Mouse (Mus musculus) MEL (cell line): ENCODE data around the gene Rasgef1b. TPM values are rescaled to one million over a fixed set of nuclear protein-coding genes. Genes with fewer than 3 reads are reported as not detected.

Experiments
- DNase-seq: peaks from one replicate; pipeline ENCODE4 v3.0.0; 2011; ENCODE audit warnings: low read depth, low spot score
- H3K27ac ChIP-seq: 2 replicates; pipeline ENCODE4 v1.5.1; 2012; ENCODE audit warnings: low read depth, mild to moderate bottlenecking, control low read depth, low read length, moderate library complexity; ENCODE audit not compliant: control insufficient read depth
- H3K27me3 ChIP-seq, 2 experiments: fragments of 150-350 bp in 1 of 2; sonication (generic) in 1 of 2; 2 replicates each; pipeline ENCODE4 v1.6.1; 2012; ENCODE audit warnings: low read length in 2 of 2, mild to moderate bottlenecking in 2 of 2, improper control_type of control experiment in 1 of 2, moderate library complexity in 1 of 2; ENCODE audit not compliant: insufficient read depth in 2 of 2, control insufficient read depth in 1 of 2
- H3K36me3 ChIP-seq, 2 experiments: 2 replicates each; pipeline ENCODE4 v1.6.1; 2012 to 2014; ENCODE audit warnings: low read length in 2 of 2, improper control_type of control experiment in 1 of 2, inconsistent platforms in 1 of 2, mild to moderate bottlenecking in 1 of 2; ENCODE audit not compliant: insufficient read depth in 2 of 2, control insufficient read depth in 1 of 2
- H3K4me1 ChIP-seq, 2 experiments: fragments of 150-350 bp in 1 of 2; sonication (generic) in 1 of 2; 2 replicates each; pipeline ENCODE4 v1.6.1; 2012; ENCODE audit warnings: low read length in 2 of 2, improper control_type of control experiment in 1 of 2, mild to moderate bottlenecking in 1 of 2; ENCODE audit not compliant: insufficient read depth in 2 of 2, control insufficient read depth in 1 of 2
- H3K4me3 ChIP-seq, 2 experiments: fragments of 150-350 bp in 1 of 2; sonication (generic) in 1 of 2; 2 replicates each; pipeline ENCODE4 v1.5.1; 2012; ENCODE audit warnings: low read depth in 2 of 2, low read length in 2 of 2, mild to moderate bottlenecking in 2 of 2, moderate library complexity in 2 of 2, control low read depth in 1 of 2, improper control_type of control experiment in 1 of 2; ENCODE audit not compliant: control insufficient read depth in 1 of 2, insufficient read depth in 1 of 2
- H3K79me2 ChIP-seq: 2 replicates; pipeline ENCODE4 v1.6.1; 2012; ENCODE audit warnings: mild to moderate bottlenecking, low read length, moderate library complexity; ENCODE audit not compliant: control insufficient read depth, poor library complexity, insufficient read depth
- H3K9ac ChIP-seq: 2 replicates; pipeline ENCODE4 v1.6.1; 2012; ENCODE audit warnings: low read depth, mild to moderate bottlenecking, control low read depth, low read length, moderate library complexity; ENCODE audit not compliant: control insufficient read depth, poor library complexity, severe bottlenecking
- H3K9me3 ChIP-seq: fragments of 150-350 bp; sonication (generic); replicated peaks from 2 replicates; pipeline ENCODE4 v1.6.1; 2012; ENCODE audit warnings: mild to moderate bottlenecking, low read length, improper control_type of control experiment, moderate library complexity; ENCODE audit not compliant: insufficient read depth
- BHLHE40 ChIP-seq: IDR thresholded peaks from 2 replicates; pipeline ENCODE4 v1.6.1; 2012; ENCODE audit warnings: low read depth, mild to moderate bottlenecking, inconsistent platforms, low read length, improper control_type of control experiment, borderline replicate concordance
- CHD2 ChIP-seq: IDR thresholded peaks from 2 replicates; pipeline ENCODE4 v1.6.1; 2011; ENCODE audit warnings: low read length, improper control_type of control experiment
- CTCF ChIP-seq, 3 experiments: IDR thresholded peaks in 2 of 3; conservative IDR thresholded peaks in 1 of 3; 2 replicates each; pipeline ENCODE4 v1.5.1; 2011 to 2012; ENCODE audit warnings: low read length in 3 of 3, low read depth in 2 of 3, mild to moderate bottlenecking in 2 of 3, improper control_type of control experiment in 1 of 3, inconsistent platforms in 1 of 3, mixed read lengths in 1 of 3, moderate library complexity in 1 of 3; ENCODE audit not compliant: control insufficient read depth in 1 of 3, insufficient read depth in 1 of 3, poor library complexity in 1 of 3, severe bottlenecking in 1 of 3
- E2F4 ChIP-seq: IDR thresholded peaks from 2 replicates; pipeline ENCODE4 v1.6.1; 2011; ENCODE audit warnings: low read depth, low read length, improper control_type of control experiment, borderline replicate concordance
- KAT2A ChIP-seq: conservative IDR thresholded peaks from 2 replicates; pipeline ENCODE4 v1.6.1; 2012; ENCODE audit warnings: low read depth, low read length, improper control_type of control experiment, inconsistent platforms
- MAFK ChIP-seq: IDR thresholded peaks from 2 replicates; pipeline ENCODE4 v1.6.1; 2011; ENCODE audit warnings: low read depth, mild to moderate bottlenecking, low read length, improper control_type of control experiment, borderline replicate concordance
- MAX ChIP-seq: IDR thresholded peaks from 2 replicates; pipeline ENCODE4 v1.6.1; 2011; ENCODE audit warnings: low read length, improper control_type of control experiment
- MAZ ChIP-seq: IDR thresholded peaks from 2 replicates; pipeline ENCODE4 v1.6.1; 2012; ENCODE audit warnings: low read depth, mild to moderate bottlenecking, inconsistent platforms, low read length, improper control_type of control experiment
- MEF2A ChIP-seq: IDR thresholded peaks from 2 replicates; pipeline ENCODE4 v1.6.1; 2014; ENCODE audit warnings: low read depth, mild to moderate bottlenecking, inconsistent platforms, low read length, improper control_type of control experiment; ENCODE audit not compliant: poor library complexity, insufficient replicate concordance, severe bottlenecking; ENCODE audit errors: extremely low read depth
- MXI1 ChIP-seq: IDR thresholded peaks from 2 replicates; pipeline ENCODE4 v1.6.1; 2011; ENCODE audit warnings: mild to moderate bottlenecking, low read depth, low read length, improper control_type of control experiment
- MYB ChIP-seq: IDR thresholded peaks from 2 replicates; pipeline ENCODE4 v1.6.1; 2011; ENCODE audit warnings: mild to moderate bottlenecking, low read depth, low read length, improper control_type of control experiment
- NELFE ChIP-seq: IDR thresholded peaks from 2 replicates; pipeline ENCODE4 v1.6.1; 2011; ENCODE audit warnings: low read depth, low read length, improper control_type of control experiment
- RAD21 ChIP-seq: IDR thresholded peaks from 2 replicates; pipeline ENCODE4 v1.6.1; 2011; ENCODE audit warnings: mild to moderate bottlenecking, low read depth, low read length, improper control_type of control experiment
- RCOR1 ChIP-seq: IDR thresholded peaks from 2 replicates; pipeline ENCODE4 v1.6.1; 2012; ENCODE audit warnings: low read depth, mild to moderate bottlenecking, inconsistent platforms, low read length, improper control_type of control experiment
- SMC3 ChIP-seq: IDR thresholded peaks from 2 replicates; pipeline ENCODE4 v1.6.1; 2011; ENCODE audit warnings: low read depth, low read length, improper control_type of control experiment
- TAL1 ChIP-seq: IDR thresholded peaks from 2 replicates; pipeline ENCODE4 v1.6.1; 2012; ENCODE audit warnings: mild to moderate bottlenecking, inconsistent platforms, low read length, moderate library complexity, mixed read lengths
- TBP ChIP-seq: IDR thresholded peaks from 2 replicates; pipeline ENCODE4 v1.8.0; 2011; ENCODE audit warnings: low read depth, low read length, improper control_type of control experiment
- ZKSCAN1 ChIP-seq: IDR thresholded peaks from 2 replicates; pipeline ENCODE4 v1.6.1; 2012; ENCODE audit warnings: low read depth, mild to moderate bottlenecking, inconsistent platforms, low read length, improper control_type of control experiment, moderate library complexity
- ZMIZ1 ChIP-seq: IDR thresholded peaks from 2 replicates; pipeline ENCODE4 v1.6.1; 2012; ENCODE audit warnings: low read depth, mild to moderate bottlenecking, inconsistent platforms, low read length, improper control_type of control experiment, moderate library complexity
- ZNF384 ChIP-seq: IDR thresholded peaks from 2 replicates; pipeline ENCODE4 v1.6.1; 2012; ENCODE audit warnings: low read depth, mild to moderate bottlenecking, inconsistent platforms, low read length, improper control_type of control experiment
- polyA plus RNA-seq, 2 experiments: library from polyadenylated mRNA; stranded (reverse) in 1 of 2; unstranded in 1 of 2; fragments of >175 nt in 1 of 2; fragments of >200 nt in 1 of 2; gene quantifications; 2 replicates each; pipeline versions ENCODE4 v1.2.1 to v1.2.4; 2012; ENCODE audit warnings: low replicate concordance in 2 of 2, low read depth in 1 of 2; ENCODE audit not compliant: insufficient read length in 2 of 2, insufficient read depth in 1 of 2, missing spikeins in 1 of 2
- total RNA-seq: library from RNA; depleted of rRNA; stranded (reverse); fragments of 300-350 nt; gene quantifications from 2 replicates; pipeline ENCODE4 v1.2.3, GENCODE M21; 2012

Rasgef1b gene
- total and polyA plus RNA-seq, 3 experiments = not detected

DNA sequence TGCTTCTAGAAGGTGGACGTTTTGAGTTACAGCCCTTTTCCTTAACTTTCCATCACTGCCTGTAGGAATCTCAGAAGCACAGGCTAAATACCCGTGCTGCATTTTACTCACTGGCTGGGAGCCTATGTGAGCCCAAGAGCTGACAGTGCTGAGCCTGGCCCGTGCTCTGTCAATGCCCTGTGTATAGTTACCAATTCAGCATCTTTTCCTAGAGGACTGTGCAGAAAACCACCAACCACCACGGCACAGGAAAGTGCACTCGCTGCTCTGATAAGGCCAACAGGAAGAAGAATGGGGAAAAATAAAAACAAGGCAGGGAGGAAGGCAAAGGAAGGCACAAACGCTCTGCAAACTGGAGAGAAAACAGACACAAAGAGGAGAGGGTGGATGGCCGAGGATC is 92.3 kb downstream of the Rasgef1b start:
- no peak for TF ChIP-seq MAX
- TF ChIP-seq BHLHE40 = no peak
- no peak for TF ChIP-seq TAL1
- no peak for TF ChIP-seq RAD21
- no peak for TF ChIP-seq MAFK
- no peak for TF ChIP-seq E2F4
- TF ChIP-seq CHD2 = no peak
- TF ChIP-seq MYB = no peak
- no peak for TF ChIP-seq KAT2A
- TF ChIP-seq MEF2A = no peak
- no peak for TF ChIP-seq CTCF (IDR thresholded peaks at IDR 0.05 in 2 of 3, conservative IDR thresholded peaks at IDR 0.05 in 1 of 3; ENCODE audit: control insufficient read depth in 1 of 3, insufficient read depth in 1 of 3, low read depth in 2 of 3, low read length in 3 of 3, poor library complexity in 1 of 3, severe bottlenecking in 1 of 3)
- TF ChIP-seq RCOR1 = no peak
- TF ChIP-seq ZNF384 = no peak
- TF ChIP-seq TBP = no peak
- no peak for TF ChIP-seq MXI1
- no peak for TF ChIP-seq SMC3
- no peak for TF ChIP-seq MAZ
- Histone ChIP-seq H3K9ac (no peak overlapping the region), H3K27me3 (no peaks in the 10 kb centered on the region), H3K4me1 (no peaks in the 10 kb centered on the region), H3K9me3 (no peaks in the 10 kb centered on the region), H3K79me2 (no peaks in the 10 kb centered on the region), H3K4me3 (no peak overlapping the region), H3K27ac (no peak overlapping the region), H3K36me3 (no peaks in the 10 kb centered on the region)
- DNase-seq = no peak

DNA sequence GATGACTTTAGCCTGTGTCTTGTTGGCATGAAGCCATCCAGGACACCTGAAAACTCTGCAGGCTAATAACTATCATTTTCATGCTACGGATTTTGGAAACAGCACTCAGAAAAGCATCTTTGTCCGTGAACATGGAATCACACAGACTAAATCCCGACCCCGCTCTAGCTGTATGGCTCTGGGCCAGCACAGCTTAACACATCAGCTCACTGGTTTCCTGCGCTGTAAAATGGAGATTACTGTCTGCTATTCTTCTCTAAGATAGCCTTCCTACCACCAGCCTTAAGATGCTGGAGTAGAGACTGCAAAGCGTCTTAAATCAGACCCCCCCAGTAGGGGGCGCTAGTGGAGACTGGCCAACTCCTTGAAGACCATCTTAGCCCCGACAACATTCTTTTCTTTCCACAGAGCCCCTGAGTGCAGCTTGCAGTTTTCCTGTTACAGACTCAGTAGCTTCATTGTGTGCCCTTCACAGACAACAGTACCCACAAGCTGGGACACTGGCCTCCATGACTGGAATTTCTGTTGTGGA is 94.8 kb downstream of the Rasgef1b start:
- Histone ChIP-seq H3K4me1 (no peaks in the 10 kb centered on the region), H3K79me2 (no peaks in the 10 kb centered on the region), H3K9ac (no peak overlapping the region), H3K4me3 (no peak overlapping the region), H3K27ac (no peak overlapping the region), H3K36me3 (no peaks in the 10 kb centered on the region), H3K9me3 (no peaks in the 10 kb centered on the region), H3K27me3 (no peaks in the 10 kb centered on the region)
- TF ChIP-seq MAFK (no peak), TAL1 (no peak), NELFE (no peak), ZMIZ1 (no peak), ZKSCAN1 (no peak), CHD2 (no peak)
- no peak for DNase-seq
